Comparison of ENCODE assay signal across 23 mouse cellular contexts in genomic region chr1:182878156-182878555, GRCm38 (mm10).
"Had no signal": no experiment of that assay in that cellular context is flagged by ENCODE, and none has a peak within 500 bp of the region (broad histone marks: within the 10 kb centered on the region; RNA-seq: fewer than 3 reads in every experiment).

No protein-coding gene starts in this region.

- H3K36me3 ChIP-seq: heart, embryonic 10.5 days; heart, embryonic 12.5 days; hindbrain, embryonic 10.5 days; intestine, embryonic 15.5 days; liver, embryonic 13.5 days; liver, embryonic 15.5 days had no signal

- DNase-seq: gastrocnemius, adult 2 months; gastrocnemius, postnatal 10 days; gastrocnemius, postnatal 25 days; heart, postnatal 4 days; kidney, adult 18-20 months; kidney, adult 8-10 months; kidney, postnatal 10 days; kidney, postnatal 25 days; kidney, postnatal 4 days; liver; liver, embryonic 13.5 days had no signal

- ATAC-seq: inflammation-experienced regulatory T-cells, adult 6 months; intestine, embryonic 15.5 days; intestine, postnatal 0 days had no signal

- H3K27me3 ChIP-seq: heart, embryonic 12.5 days; hindbrain, embryonic 13.5 days; hindbrain, embryonic 15.5 days; intestine, embryonic 15.5 days; limb, embryonic 13.5 days; liver, embryonic 13.5 days; liver, embryonic 15.5 days had no signal

- H3K9me3 ChIP-seq: hindbrain, embryonic 15.5 days; intestine, embryonic 15.5 days; liver, embryonic 15.5 days had no signal

- H3K4me3 ChIP-seq: gastrocnemius, adult 2 months; heart, embryonic 10.5 days; heart, embryonic 12.5 days; hindbrain, embryonic 10.5 days; hindbrain, embryonic 13.5 days; hindbrain, embryonic 15.5 days; intestine, embryonic 15.5 days; layer of hippocampus, adult 2 months; left cerebral cortex, adult 2 months; limb, embryonic 13.5 days; liver, embryonic 13.5 days; liver, embryonic 15.5 days had no signal

- H3K4me1 ChIP-seq: heart, embryonic 12.5 days; intestine, embryonic 15.5 days; liver, embryonic 13.5 days; liver, embryonic 15.5 days had no signal
